Mouse (Mus musculus) embryonic fibroblast, embryonic 13.5 days (primary cell): Measurements from ENCODE around the gene Gaa. TPM values are rescaled to one million over a fixed set of nuclear protein-coding genes. Genes with fewer than 3 reads are reported as not detected.

Experiments
- H3K27ac ChIP-seq: 2 replicates; pipeline ENCODE4 v1.5.1; 2012; ENCODE audit warnings: low read length, control low read depth, inconsistent platforms; ENCODE audit not compliant: insufficient read depth
- H3K4me1 ChIP-seq: 2 replicates; pipeline ENCODE4 v1.6.1; 2011; ENCODE audit warnings: low read length; ENCODE audit not compliant: control insufficient read depth, insufficient read depth
- H3K4me3 ChIP-seq: 2 replicates; pipeline ENCODE4 v1.5.1; 2011; ENCODE audit warnings: mild to moderate bottlenecking, control low read depth, low read length; ENCODE audit not compliant: insufficient read depth
- CTCF ChIP-seq: IDR thresholded peaks from 2 replicates; pipeline ENCODE4 v1.5.1; 2011; ENCODE audit warnings: mild to moderate bottlenecking, control low read depth, low read length, moderate library complexity, borderline replicate concordance; ENCODE audit not compliant: insufficient read depth
- POLR2A ChIP-seq: IDR thresholded peaks from 2 replicates; pipeline ENCODE4 v1.6.1; 2011; ENCODE audit warnings: low read depth, mild to moderate bottlenecking, control low read depth, low read length, moderate library complexity
- polyA plus RNA-seq: library from polyadenylated mRNA; stranded (reverse); fragments of >200 nt; gene quantifications from 2 replicates; pipeline ENCODE4 v1.2.4, GENCODE M21; 2011; ENCODE audit warnings: low read depth; ENCODE audit not compliant: missing spikeins, insufficient read length

The Gaa gene
- polyA plus RNA-seq, 1 experiment, result 131 TPM

DNA sequence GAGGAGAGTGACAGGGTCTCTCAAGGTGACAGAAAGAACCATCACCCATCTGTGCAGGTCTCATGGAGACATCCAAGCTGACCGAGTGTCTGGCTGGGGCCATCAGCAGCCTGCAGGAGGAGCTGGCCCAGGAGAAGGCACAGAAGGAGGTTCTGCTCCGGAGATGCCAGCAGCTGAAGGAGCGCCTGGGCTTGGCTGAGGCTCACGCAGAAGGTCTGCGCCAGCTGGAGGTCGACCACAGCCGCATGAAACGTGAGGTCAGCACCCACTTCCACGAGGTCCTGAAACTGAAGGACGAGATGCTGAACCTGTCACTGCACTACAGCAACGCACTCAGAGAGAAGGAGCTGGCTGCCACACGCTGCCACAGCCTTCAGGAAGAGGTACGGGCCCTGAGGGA is 54.8 kb downstream of the Gaa start:
- no peak for TF ChIP-seq POLR2A
- no peak for TF ChIP-seq CTCF
- no peak overlapping the region for H3K27ac ChIP-seq

DNA sequence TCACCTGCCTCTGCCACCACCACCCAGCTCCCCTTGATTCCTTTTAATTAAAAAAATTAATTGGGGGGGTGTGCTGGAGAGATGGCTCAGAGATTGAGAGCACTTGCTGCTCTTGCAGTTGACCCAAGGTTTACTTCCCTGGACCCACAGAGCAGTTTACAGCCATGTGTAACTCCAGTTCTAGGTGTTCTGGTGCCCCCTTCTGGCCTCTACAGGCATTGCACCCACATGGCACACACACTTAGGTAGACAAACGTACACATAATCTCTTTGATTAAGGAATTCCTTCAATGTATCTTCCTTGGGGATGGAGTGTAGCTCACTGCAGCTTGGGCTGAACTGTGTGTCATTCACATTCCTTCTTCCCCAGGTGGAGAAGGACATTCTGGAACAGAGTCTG is 57.4 kb downstream of the Gaa start:
- no peak overlapping the region for H3K4me3 ChIP-seq
- TF ChIP-seq CTCF, result no peak
- no peak for TF ChIP-seq POLR2A
- no peaks in the 10 kb centered on the region for H3K4me1 ChIP-seq
- no peak overlapping the region for H3K27ac ChIP-seq

More for the DNA sequence above, 54.8 kb downstream of the Gaa start:
- H3K4me3 ChIP-seq, result no peak overlapping the region
- no peaks in the 10 kb centered on the region for H3K4me1 ChIP-seq

DNA sequence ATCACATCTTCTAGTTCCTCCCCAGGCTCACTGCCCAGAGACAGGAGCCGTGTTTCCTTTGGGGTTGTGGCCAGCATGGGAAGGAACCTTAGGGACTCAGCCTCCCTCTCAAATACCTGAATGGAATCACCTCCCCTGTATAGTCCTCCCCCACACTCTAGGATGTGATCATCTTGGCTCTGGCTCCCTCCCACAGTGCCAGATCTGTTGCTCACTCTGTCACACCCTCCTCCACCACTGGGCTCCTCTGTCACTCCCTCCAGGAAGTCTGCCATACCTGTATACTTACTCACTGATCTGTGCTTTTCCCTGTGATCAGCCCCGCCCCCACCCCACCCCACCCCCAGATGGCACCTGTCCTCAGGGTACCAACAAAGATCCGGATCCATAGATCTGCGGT is 62.9 kb downstream of the Gaa start:
- TF ChIP-seq POLR2A (no peak), CTCF (no peak)
- no peak overlapping the region for H3K27ac ChIP-seq
- no peak overlapping the region for H3K4me3 ChIP-seq
- no peaks in the 10 kb centered on the region for H3K4me1 ChIP-seq

DNA sequence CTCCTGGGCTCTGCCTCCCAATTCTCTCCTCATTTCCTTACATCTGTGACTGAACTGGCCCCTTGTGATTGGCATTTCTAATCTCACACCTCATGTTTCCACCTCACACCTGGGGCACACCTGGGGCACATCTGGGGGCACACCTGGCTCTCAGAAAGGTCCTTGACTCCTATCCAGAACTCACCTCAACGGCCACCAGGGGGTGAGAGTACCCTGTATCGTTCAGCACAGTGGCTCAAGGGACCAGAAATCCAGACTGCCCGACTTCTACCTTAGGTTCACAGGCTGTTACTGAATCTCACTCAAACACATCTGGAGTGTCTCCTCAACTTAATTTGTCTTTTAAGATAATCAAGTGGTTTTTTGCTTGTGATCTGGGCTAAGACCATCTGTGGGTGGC is 64.3 kb downstream of the Gaa start:
- TF ChIP-seq CTCF (no peak), POLR2A (no peak)
- H3K27ac ChIP-seq, result no peak overlapping the region
- H3K4me1 ChIP-seq, result no peaks in the 10 kb centered on the region
- no peak overlapping the region for H3K4me3 ChIP-seq

Other genes starting within 250 kb of the Gaa start
- gene Cbx2, start 244.9 kb upstream of the Gaa start, polyA plus RNA-seq, result 4.7 and 6.9 TPM in 2 replicates
- gene Cbx8, start 226.9 kb upstream of the Gaa start, polyA plus RNA-seq, result 3.9 and 4.2 TPM in 2 replicates
- gene Cbx4, start 181.7 kb upstream of the Gaa start, polyA plus RNA-seq, result 11.2 and 11.8 TPM in 2 replicates
- gene Tbc1d16, start 39.4 kb upstream of the Gaa start, polyA plus RNA-seq, result 10.6 TPM in 2 replicates
- gene Ccdc40, start 39.3 kb upstream of the Gaa start, polyA plus RNA-seq, result 0.60 and 0.81 TPM in 2 replicates
- gene Eif4a3, start 32.2 kb downstream of the Gaa start, polyA plus RNA-seq, result 144 and 153 TPM in 2 replicates
- gene Card14, start 39.9 kb downstream of the Gaa start, polyA plus RNA-seq, result not detected in 2 replicates
- 16.1 and 17.3 TPM in 2 replicates for gene Sgsh, start 87.6 kb downstream of the Gaa start, polyA plus RNA-seq
- gene Slc26a11, start 87.7 kb downstream of the Gaa start, polyA plus RNA-seq, result 9.0 and 10.8 TPM in 2 replicates
- gene Rnf213, start 125.2 kb downstream of the Gaa start, polyA plus RNA-seq, result 48.6 and 61.2 TPM in 2 replicates
- 9.7 and 15.2 TPM in 2 replicates for gene Endov, start 223.5 kb downstream of the Gaa start, polyA plus RNA-seq